Mouse (Mus musculus) kidney, adult 2 months (tissue): ENCODE results near the gene Cyren.

Source experiments
- CTCF ChIP-seq: fragments of 200-500 bp; conservative IDR thresholded peaks from 2 replicates; pipeline ENCODE4 v1.5.1; 2011; ENCODE audit warnings: low read depth, mild to moderate bottlenecking, control low read depth, low read length, moderate library complexity, mixed read lengths; ENCODE audit not compliant: insufficient read depth, insufficient read length
- POLR2A ChIP-seq: fragments of 200-500 bp; IDR thresholded peaks from one replicate; pipeline ENCODE4 v1.6.1; 2011; ENCODE audit warnings: low read depth, low read length, control low read depth

DNA sequence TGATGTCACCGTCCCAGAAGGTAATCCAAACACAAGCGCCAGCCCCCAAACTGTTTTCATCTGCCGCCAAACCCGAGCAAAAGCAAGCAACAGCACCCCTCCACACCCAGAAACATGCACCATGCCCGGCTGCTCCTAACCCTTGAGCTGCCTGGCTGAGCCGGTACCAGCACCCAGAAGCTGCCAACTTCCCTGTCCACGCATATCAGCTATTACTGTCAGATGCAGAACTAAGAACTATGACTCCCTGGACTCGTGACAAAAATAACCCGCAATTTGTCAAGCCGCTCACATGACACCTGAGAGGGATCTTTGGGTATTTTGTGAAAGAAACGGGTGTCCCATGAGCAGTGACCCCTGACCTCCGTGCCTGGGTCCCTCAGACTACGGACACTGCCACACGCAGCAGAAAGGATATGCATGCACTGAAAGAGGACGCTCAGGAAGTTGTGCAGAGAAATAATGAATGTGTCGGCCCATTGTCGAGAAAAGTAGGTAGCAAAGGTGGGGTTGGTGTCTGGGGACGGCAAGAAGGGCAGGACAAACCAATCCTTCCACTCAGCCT, 29.9 kb upstream of the Cyren start:
- TF ChIP-seq CTCF (no peak), POLR2A (no peak)
